Mouse (Mus musculus): Measurements from ENCODE around the gene Hba-a2.

DNA sequence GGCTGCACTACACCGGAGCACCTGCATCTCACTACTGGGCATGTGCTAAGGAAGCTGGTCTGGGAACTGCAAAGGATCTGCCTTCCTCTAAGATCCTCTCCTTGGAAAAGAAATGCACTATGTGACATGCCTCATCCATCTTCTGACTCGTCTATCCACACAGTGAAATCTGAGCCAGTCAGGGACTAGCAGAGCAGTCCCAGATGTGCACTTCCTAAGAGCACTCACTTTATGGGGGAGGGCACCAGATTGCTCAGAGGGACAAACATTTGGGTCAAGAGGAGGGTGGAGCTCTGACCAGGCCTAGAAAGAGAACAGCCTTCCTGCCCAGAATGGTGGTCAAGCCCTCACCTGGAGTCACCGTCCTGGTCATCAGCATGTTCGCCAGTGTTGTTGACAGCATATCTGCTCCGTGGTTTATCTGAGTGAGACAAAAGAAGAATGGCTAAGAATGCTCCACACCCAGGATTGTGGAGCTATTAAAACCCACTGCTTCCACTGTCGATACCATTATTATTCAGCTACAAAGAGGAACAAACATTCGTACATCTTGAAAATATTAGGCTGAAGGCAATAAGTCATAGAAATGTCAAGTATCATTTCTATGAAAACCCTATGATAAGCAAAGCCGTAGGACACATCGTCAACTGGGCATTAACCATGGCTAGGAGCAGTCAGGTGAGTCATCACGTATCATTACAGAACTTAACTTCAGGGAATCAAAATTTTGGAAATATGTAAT, 33.4 kb upstream of the Hba-a2 start:
- no peak for TF ChIP-seq CTCF (IDR thresholded peaks at IDR 0.05; ENCODE audit: low read depth, low read length)
- TF ChIP-seq POLR2A (IDR thresholded peaks at IDR 0.05; ENCODE audit: borderline replicate concordance, low read depth, low read length): no peak
